Mouse (Mus musculus): ENCODE measurements around the gene Gucd1.

DNA sequence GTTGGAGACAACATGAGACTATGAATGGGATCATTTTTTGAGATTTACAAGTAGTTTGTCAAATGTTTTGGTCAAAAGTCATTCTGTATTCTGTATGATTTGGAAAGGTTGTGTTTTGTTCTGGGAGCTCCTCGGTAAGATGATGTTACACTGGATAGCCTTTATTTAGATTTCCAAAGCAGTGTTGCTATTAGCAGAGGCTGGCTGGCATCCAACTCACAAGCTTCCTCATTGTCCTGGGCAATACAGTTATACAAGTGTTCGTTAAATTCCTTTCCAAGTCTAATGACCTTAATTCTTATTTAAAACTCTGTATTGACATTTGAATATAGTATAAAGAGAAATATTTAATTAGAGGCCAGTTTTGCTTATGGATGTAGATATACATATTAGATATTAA, 172.5 kb downstream of the Gucd1 start:
- TF ChIP-seq CTCF (IDR thresholded peaks at IDR 0.05; ENCODE audit: low read depth), result no peak
- TF ChIP-seq EP300 (IDR thresholded peaks at IDR 0.05; ENCODE audit: low read depth), result no peak

Data from heart, postnatal 0 days (tissue).